Mouse (Mus musculus): ENCODE measurements around the gene Zfp111. TPM values are rescaled to one million over a fixed set of nuclear protein-coding genes. Genes with fewer than 3 reads are reported as not detected.
A peak's percentile ranks its signal among the peaks of the same experiment; 100 is the strongest.

Zfp111 gene
- polyA plus RNA-seq, 1 experiment from 2014 or later: 8.1 TPM

GRCm38 (mm10) chr7:24153272-24153671 lies 58.0 kb downstream of the Zfp111 start:
- ATAC-seq (no peak), DNase-seq (ENCODE audit: low read depth, low spot score) (peak; percentile 4)
- H3K27me3 ChIP-seq: peaks cover 23% of the 10 kb centered on the region
- in situ Hi-C loops (cut with MboI; ENCODE audit: low pct_unique_long_range_greater_than_20kb): loop anchor here (5.0 to 10.0 kb wide), 2 partner anchors 134 to 188 kb away; no protein-coding TSS in a partner anchor
- peak; percentile 69 for TF ChIP-seq CTCF (IDR thresholded peaks at IDR 0.05)
- POLR2A ChIA-PET: no interaction called here
- CTCF ChIA-PET: interaction anchor here (0.9 to 1.1 kb wide), 3 partner anchors 10 to 135 kb away, joined by 3 to 4 read pairs (median 3); no protein-coding TSS in a partner anchor

Other genes with a start within 250 kb of the Zfp111 start
- gene Vmn1r181, start 236.8 kb downstream of the Zfp111 start, polyA plus RNA-seq (2021): not detected
- gene V1rd19, start 209.8 kb downstream of the Zfp111 start, polyA plus RNA-seq (2021): not detected
- 0.01 TPM for gene Vmn1r183, start 158.2 kb downstream of the Zfp111 start, polyA plus RNA-seq (2021)
- gene Zfp180, start 129.5 kb downstream of the Zfp111 start, polyA plus RNA-seq (2021): 16.2 TPM
- 2.4 TPM for gene Zfp112, start 99.1 kb downstream of the Zfp111 start, polyA plus RNA-seq (2021)
- 7.5 TPM for gene Zfp235, start 77.3 kb downstream of the Zfp111 start, polyA plus RNA-seq (2021)
- 0.10 TPM for gene Zfp114, start 36.4 kb downstream of the Zfp111 start, polyA plus RNA-seq (2021)
- 4.2 TPM for gene Zfp109, start 26.1 kb upstream of the Zfp111 start, polyA plus RNA-seq (2021)
- gene Zfp108, start 43.4 kb upstream of the Zfp111 start, polyA plus RNA-seq (2021): 4.6 TPM
- gene Zfp93, start 59.0 kb upstream of the Zfp111 start, polyA plus RNA-seq (2021): 12.5 TPM
- 14.0 TPM for gene Zfp61, start 89.8 kb upstream of the Zfp111 start, polyA plus RNA-seq (2021)
- gene Zfp94, start 105.2 kb upstream of the Zfp111 start, polyA plus RNA-seq (2021): 8.8 TPM
- gene Tescl, start 122.5 kb upstream of the Zfp111 start, polyA plus RNA-seq (2021): not detected
- gene Lypd5, start 137.8 kb upstream of the Zfp111 start, polyA plus RNA-seq (2021): not detected
- not detected for gene Kcnn4, start 158.8 kb upstream of the Zfp111 start, polyA plus RNA-seq (2021)
- gene Smg9, start 188.2 kb upstream of the Zfp111 start, polyA plus RNA-seq (2021): 26.6 TPM
- not detected for gene Irgc1, start 240.9 kb upstream of the Zfp111 start, polyA plus RNA-seq (2021)

All from Patski (cell line).